Mouse (Mus musculus): ENCODE measurements at regions not wholly inside any gene's neighbourhood (a gene's known extent, or its start where the extent isn't known, plus 50 kb on each side); places are given as distances from the start of the nearest gene placed in this dataset.

GRCm38 (mm10) chr4:4496181-4496580 lies 297.0 kb downstream of the Impad1 start:
- TF ChIP-seq POLR2A (IDR thresholded peaks at IDR 0.05; ENCODE audit: low read depth, low read length): no peak
- TF ChIP-seq CTCF (IDR thresholded peaks at IDR 0.05; ENCODE audit: borderline replicate concordance, insufficient read depth, low read length): no peak

Data from embryonic fibroblast, embryonic 13.5 days (primary cell).